Mouse (Mus musculus): ENCODE results near the gene Zmynd8.

The Zmynd8 gene

DNA sequence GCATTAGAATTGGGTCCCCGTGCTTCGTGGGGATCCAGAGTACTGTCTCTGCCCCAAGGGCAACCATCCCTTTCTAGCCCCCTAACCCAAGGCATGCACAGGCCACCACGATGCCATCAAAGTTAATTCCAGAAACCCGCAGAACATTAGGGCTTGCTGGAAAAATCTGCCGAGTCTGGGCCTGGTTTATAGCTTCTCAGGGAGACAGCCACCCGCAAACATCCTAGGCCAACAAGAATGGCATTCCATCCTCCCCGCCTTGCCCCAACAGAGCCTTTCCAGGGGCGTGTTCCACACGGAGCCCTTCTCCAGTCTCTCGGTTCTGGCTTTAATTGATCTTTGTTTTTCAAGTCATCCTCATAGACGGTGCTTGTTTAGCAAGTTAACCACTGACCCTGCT, 150.4 kb downstream of the Zmynd8 start:
- DNase-seq (ENCODE audit: low spot score in 2 of 2): no peak

- DNase-seq (ENCODE audit: low spot score in 2 of 2): no peak
Observed at GRCm38 (mm10) chr2:165747975-165748374, 150.8 kb downstream of the Zmynd8 start.

DNA sequence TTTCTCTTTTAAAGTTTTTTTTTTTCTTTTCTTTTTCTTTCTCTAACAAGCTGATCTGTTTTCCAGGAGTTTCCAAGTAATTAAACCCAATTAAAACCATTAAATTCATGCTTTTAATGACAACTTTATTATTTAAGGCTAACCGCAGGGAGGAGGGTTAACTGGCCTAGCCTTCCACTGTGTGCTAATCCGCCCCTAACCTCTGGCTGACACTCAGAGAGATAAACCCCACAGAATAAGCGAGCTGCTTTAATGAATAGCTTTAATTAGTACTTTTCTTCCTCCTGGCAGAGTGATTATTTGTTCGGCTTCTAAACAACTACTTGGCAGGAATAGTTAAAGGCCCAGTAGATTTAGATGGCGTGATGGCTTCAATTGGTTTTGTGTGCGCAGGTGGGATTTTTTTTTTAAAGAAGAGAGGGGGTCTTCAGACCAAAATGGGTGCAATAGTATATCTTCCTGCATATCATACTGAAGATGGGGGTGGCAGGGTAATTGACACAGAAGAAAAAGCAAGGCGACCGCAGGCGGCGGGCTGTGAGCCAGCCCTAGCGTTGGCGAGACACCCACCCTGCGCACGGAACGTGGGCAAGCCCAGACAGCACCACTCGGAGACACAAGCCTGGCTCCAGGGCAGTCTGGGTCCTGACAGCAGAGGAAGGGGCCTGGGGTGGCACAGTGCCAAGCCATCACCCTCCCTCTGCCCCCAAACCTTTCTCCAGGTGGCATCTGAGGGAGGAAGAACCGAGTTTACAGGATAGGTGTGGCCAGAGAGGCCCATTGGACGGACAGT, 153.3 kb downstream of the Zmynd8 start:
- DNase-seq (ENCODE audit: low spot score in 2 of 2): peak; percentile 31 to 35

DNA sequence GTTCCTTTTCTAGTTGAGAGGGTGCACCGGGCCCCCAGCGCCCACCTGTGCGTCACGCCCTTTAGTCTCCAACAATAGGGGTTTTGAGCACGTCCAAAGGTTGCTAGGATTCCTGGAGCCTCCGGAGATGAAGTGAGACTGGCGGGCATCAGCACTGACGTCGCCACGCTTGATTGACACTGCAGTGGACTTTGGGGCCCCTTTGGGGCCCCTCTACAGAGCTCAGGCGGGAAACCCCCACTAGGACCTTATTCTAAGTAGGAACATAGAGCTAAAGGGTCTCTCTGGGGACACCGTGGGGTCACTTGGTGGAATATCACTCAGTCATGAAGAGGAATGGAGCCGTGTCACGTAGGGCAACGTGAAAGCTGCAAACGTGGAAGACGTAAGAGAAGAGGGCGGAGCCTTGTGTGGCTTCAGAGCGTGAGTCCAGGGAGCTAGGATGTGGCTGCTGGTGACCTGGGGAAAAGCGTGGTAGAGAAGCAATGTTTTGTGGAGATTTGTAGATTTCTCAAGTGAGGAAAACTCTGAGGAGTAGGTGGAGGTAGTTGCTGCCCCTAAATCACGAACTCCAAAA, 156.5 kb downstream of the Zmynd8 start:
- DNase-seq (ENCODE audit: low spot score in 2 of 2): no peak

DNA sequence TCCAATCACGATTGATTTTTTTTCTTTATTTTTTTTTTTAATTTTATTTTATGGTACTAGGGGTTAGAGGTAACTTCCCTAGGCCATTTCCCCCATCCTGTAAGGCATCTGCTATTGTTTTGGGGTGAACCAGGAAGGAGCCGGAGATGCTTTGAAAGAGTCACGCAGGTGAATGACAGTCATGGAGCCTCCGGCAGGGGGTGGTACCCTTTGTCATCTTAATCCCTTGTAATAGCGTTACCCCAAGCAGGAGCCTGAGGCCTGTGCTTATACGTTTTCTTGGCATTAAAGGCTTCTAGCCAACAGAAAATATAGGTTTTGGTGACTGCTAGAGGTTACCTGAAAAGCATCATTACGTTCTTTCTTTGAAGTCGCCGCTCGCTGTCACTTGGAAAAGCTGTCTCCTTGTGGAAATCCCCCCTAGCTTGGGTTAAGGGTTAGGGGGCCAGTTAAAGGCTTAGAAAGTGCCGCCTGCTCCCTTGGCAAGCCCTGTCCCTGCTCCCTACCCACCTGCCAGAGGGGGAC, 157.2 kb downstream of the Zmynd8 start:
- no peak for DNase-seq (ENCODE audit: low spot score in 2 of 2)

DNA sequence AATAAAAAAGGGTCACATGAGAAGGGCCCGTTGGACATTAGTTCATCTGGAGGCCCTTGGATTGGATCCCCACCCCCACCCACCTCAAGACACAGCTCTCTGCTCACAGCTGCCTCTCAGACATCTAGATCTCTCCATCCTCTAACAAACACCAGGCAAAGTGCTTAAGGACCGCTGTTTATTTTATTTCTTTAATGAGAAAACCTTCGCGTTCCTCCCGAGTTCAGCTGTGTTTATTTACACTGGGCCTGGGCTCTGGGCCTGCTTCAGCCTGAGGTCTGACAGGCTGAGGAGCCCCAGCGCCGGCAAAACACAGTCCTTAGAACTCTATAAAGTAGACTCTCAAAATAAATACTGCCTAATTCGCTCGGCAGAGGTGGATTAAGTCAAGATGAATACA, 157.8 kb downstream of the Zmynd8 start:
- no peak for DNase-seq (ENCODE audit: low spot score in 2 of 2)

- DNase-seq (ENCODE audit: low spot score in 2 of 2): no peak
Observed at GRCm38 (mm10) chr2:165740381-165740780, 158.4 kb downstream of the Zmynd8 start.

DNA sequence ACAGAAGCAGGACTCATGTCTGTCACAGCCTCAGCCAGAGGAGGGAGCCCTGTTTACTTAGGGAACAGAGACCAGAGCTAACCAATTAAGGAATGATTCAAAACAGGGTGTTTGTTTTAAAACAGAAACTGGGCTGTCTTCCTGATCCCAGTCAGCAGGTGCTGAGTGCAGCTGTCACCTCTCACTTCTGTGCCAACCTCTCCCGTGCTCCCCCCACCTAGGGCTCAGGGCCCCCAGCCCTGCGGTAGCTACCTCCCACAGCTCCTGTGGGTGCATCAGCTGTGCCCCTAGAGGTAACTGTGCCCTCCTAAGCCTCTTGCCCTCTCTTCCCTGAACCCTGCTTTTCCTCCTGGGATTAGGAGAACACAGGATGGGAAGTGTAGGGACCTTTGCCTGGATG, 162.5 kb downstream of the Zmynd8 start:
- DNase-seq (ENCODE audit: low spot score in 2 of 2): no peak

Data from frontal cortex, postnatal 10 days (tissue).